Mouse (Mus musculus) mature B cell (primary cell): ENCODE measurements around the gene Ficd.
"Not testable (repeated sequence)": the region's sequence is repeated elsewhere in the genome, so short reads cannot be mapped to it uniquely, and the experiment has no call there.

Source experiments
- in situ Hi-C: fragments of 300-500 bp; cut with MboI; formaldehyde crosslinking; loops from 2 replicates; pipeline ENCODE4 v1.14.3; 2019

Gene Ficd

DNA sequence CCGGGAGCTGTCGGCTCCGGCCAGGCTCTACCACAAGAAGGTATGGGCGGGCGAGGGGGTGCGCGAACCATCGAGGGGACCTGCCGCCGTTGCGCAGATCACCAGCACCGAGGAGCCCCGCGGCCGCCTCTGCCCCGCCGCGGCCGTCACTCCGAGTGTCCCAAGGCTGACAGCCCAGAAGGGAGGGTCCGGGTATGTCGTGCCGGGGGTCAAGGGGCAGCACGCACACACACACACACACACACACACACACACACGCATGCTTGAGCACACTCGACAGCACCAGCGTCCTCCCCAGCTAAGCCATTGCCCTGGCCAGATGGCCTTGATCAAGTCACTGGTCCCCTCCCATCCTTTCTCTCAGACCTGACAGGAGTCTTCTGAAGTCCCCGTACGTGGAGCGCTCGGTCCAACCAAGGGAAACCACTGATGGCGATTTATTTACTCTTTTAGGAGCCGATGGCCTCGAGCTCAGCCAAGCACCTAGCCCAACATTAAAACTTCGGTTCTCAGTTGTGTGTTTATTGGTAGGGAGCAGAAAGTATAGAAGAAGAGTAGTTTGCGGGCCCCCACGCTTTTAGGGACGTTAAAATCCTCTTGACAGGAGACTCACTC lies 37.4 kb downstream of the Ficd start:
- in situ Hi-C loops = loop anchor here (5.0 kb wide), 1 partner anchor 39 kb away; no protein-coding TSS in a partner anchor

DNA sequence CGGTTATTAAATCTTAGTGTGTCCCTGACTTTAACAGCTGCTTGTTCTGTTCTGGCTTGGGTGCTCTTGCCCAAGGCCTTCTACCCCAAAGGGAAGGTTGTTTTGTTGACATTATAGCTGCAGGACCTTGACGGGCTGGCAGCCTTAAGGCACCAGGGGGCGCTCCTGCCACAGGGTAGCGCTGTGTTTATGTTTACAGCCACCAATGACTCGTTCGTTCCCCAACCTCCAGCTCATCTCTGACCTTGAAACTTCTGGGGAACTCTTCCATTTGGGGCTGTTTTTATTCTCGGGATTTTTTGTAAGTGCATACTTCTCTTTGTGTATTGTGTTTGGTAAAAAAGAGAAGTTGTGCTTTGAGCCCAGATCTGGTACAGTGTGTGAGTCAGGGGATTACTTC lies 38.1 kb downstream of the Ficd start:
- in situ Hi-C loops = loop anchor here (5.0 kb wide), 1 partner anchor 39 kb away; no protein-coding TSS in a partner anchor

DNA sequence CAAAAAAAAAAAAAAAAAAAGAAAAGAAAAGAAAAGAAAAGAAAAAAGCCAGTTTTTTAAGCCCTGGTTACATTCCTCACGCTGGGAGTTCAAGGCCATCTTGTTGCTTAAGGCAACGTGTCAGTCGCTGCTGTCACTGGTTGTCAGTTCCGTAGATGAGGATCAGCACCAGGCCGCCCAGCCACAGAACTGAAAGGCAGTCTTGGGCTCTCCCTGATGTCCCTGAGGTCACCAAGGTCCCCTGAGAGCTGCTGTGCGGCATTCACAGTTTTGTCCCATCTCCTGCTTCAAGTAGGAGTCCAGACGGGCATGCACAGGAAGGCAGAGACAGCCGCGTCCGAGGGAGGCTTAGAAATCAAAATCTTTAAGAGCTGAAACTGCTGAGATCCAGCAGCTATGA lies 40.0 kb downstream of the Ficd start:
- in situ Hi-C loops = no loop called here

- in situ Hi-C loops = no loop called here
These were observed 40.7 kb downstream of the Ficd start for GRCm38 (mm10) chr5:113776128-113776895.

DNA sequence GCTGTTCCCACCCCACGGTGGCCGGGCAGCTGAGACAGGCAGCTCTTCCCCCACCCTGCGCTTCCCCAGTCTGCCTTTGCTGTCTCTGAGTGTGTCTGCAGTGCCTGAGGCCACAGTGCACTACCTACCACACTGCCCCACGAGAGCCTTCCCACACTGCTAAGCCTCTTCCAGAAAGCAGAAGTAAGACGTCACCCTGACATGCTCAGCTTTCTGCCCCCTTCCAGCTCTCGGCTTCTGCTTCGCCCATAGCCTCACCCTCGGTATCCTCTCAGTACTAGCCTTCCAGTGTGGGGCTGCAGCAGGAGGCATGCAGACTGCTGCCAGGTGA lies 41.3 kb downstream of the Ficd start:
- in situ Hi-C loops = no loop called here

GRCm38 (mm10) chr5:113777728-113778127 lies 42.1 kb downstream of the Ficd start:
- in situ Hi-C loops = not testable (repeated sequence)

DNA sequence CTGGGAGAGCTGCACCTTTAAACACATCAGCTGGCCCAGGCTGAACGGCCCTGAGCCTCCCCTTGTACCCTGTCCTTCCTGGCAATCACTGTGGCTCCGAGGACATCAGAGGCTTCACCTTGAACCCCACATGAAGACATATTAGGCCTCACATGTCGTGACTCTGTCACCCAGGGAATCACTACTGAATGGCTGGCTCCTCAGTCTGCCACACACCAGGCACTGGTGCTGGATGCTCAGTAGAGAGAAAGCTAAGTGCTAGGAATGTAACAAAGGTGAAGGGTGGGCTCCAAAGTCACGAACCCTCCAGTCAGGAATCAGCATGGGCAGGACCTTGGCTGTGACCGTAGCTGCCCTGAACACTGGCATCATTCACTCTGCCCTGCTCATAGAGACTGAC lies 44.0 kb downstream of the Ficd start:
- in situ Hi-C loops = no loop called here

DNA sequence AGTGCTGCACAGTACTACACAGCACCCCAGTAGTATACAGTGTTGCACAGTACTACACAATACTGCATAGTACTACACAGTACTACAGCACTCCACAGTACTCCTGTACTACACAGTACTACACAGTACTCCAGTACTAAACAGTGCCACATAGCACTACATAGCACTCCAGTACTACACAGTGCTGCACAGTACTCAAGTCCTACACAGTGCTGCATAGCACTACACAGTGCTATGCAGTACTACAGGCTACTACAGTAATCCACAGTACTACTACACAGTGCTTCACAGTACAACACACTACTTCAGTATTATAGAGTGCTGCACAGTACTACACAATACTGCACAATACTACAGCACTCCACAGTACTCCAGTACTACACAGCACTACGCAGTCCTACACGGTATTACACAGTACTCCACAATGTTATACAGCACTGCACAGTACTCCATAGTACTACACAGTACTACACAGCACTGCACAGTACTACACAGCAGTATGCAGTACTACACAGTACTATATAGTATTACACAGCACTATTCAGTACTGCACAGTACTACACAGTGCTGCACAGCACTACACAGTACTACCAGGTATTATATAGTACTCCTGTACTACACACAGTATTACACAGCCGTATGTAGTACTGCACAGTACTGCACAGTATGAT lies 44.6 kb downstream of the Ficd start:
- in situ Hi-C loops = no loop called here

GRCm38 (mm10) chr5:113780763-113781162 lies 45.2 kb downstream of the Ficd start:
- in situ Hi-C loops = no loop called here

- in situ Hi-C loops = no loop called here
These were observed 45.7 kb downstream of the Ficd start for GRCm38 (mm10) chr5:113781254-113781653.

DNA sequence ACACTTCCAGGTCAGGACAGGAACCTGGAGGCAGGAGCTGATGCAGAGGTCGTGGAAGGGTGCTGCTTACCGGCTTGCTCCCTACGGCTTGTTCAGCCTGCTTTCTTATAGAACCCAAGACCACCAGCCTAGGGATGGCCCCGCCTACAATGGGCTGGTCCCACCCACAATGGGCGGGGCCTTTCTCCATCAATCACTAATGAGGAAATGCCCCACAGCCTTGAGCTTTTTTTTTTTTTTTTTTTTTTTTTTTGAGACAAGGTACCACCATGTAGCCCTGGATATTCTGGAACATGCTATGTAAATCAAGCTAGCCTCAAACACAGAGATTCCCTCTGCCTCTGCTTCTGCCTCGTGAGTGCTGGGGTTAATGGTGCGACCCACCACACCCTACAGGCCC lies 46.3 kb downstream of the Ficd start:
- in situ Hi-C loops = no loop called here

DNA sequence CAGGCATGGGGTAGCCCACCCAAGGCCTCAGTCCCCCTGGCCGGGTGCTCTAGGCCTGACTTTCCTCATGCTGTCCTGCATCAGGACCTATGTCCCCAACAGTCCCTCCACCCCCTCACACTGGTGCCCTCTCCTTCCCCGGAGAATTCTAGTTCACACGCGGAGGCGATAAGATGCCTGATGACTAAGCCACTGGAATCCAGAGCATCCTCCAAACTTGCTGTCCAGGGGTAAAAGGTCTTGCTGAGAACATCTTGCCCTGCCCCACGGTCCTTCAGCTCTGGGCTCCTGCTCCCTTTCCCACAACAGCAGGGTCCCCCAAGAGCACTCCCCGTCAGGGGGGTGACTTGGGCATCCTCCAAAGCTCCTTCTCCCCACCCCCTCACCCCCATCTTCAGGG lies 47.0 kb downstream of the Ficd start:
- in situ Hi-C loops = no loop called here

DNA sequence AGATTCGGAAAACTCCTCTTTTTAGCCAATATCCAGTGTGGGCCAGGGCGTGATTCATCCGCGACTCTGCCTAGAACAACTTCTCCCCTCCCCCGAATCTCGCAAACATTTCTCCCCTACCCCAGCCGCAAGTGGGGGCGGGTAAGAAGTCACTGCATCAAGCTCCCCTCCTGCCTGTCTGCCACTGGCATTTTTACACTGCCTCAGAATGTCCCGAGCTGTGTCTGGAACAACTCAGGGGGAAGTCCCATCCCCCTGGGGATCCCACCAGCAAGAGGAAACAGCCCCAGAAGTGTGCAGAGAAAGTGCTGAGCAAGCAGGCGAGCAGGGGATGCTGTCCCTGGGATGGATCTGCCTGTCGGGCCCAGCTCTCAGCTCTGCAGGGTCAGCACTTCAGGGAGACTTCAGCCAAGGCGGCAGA lies 48.0 kb downstream of the Ficd start:
- in situ Hi-C loops = no loop called here

GRCm38 (mm10) chr5:113784104-113784503 lies 48.5 kb downstream of the Ficd start:
- in situ Hi-C loops = not testable (repeated sequence)

DNA sequence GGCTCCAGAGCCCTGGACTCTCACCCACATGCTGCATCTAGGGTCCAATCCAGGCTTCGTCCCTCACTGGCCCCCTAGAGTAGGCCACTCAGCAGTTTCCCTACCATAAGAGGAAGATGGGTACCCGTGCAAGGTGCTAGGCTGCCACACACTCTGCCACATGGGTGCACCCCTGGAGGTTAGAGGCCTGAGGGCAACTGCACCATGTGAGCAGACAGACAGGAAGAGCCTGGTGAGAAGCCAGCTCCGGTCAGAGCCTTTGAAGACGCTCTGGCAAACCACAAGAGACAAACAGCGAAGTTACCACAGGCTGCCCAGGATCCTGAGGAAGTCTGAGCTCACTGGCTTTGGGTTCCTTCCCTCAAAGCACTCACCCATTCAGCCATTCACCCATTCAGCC lies 51.4 kb downstream of the Ficd start:
- in situ Hi-C loops = no loop called here

DNA sequence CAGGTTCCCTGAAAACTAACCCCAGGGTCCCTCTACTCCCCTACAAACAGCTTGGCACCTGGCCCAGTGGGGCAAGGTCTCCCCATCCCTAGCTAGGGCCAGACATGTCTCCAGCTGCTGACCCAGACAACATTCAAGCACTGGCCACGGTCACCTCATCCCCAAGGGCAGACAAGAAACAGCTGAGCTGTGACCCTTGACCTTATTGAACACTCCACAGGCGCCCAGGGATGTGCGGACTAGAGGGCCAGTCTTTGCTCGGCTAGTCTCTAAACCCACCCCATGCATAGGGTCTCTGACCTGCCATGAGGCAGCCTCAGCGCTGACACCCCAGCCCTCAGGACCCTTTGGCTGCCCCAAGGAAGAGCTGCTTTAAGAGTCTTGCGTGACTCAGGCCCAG lies 53.0 kb downstream of the Ficd start:
- in situ Hi-C loops = no loop called here

GRCm38 (mm10) chr5:113789075-113789788 lies 53.6 kb downstream of the Ficd start:
- in situ Hi-C loops = no loop called here
